ENCODE assay signal across 9 mouse cellular contexts in genomic region chr5:142416070-142416775, GRCm38 (mm10). TPM values are rescaled to one million over a fixed set of nuclear protein-coding genes. Genes with fewer than 3 reads are reported as not detected.
DNase-seq lines count a peak whose midpoint lies in the region; ATAC-seq and TF ChIP-seq lines count a peak whose summit lies in the region.
"Had no signal": no experiment of that assay in that cellular context is flagged by ENCODE, and none has a peak within 500 bp of the region (broad histone marks: within the 10 kb centered on the region; RNA-seq: fewer than 3 reads in every experiment).

No protein-coding gene starts in this region.

- H3K4me2 ChIP-seq in hindbrain, embryonic 12.5 days (replicated peaks): no peak overlapping the region
- H3K4me2 ChIP-seq: hindbrain, embryonic 15.5 days had no signal

- no peaks in the 10 kb centered on the region for H3K27me3 ChIP-seq in testis, adult 2 months (ENCODE audit: control insufficient read depth, insufficient read depth, low read length)
- H3K27me3 ChIP-seq in hindbrain, embryonic 12.5 days: no peaks in the 10 kb centered on the region
- H3K27me3 ChIP-seq: hindbrain, embryonic 15.5 days had no signal

- no peak overlapping the region for H3K4me3 ChIP-seq in testis, adult 2 months (ENCODE audit: control insufficient read depth, low read depth, low read length)
- no peak overlapping the region for H3K4me3 ChIP-seq in hindbrain, embryonic 12.5 days
- H3K4me3 ChIP-seq: hindbrain, embryonic 15.5 days had no signal

- ATAC-seq in hindbrain, embryonic 12.5 days (ENCODE audit: low FRiP score): no peak

- H3K4me1 ChIP-seq in testis, adult 2 months (ENCODE audit: control insufficient read depth, insufficient read depth, low read length): peaks cover 5% of the 10 kb centered on the region
- peaks cover 40% of the 10 kb centered on the region for H3K4me1 ChIP-seq in hindbrain, embryonic 12.5 days

- no peak overlapping the region for H3K9ac ChIP-seq in hindbrain, embryonic 12.5 days
- H3K9ac ChIP-seq: hindbrain, embryonic 15.5 days had no signal

- peak; percentile 41 to 53 for DNase-seq in gastrocnemius, adult 8-10 months (ENCODE audit: low spot score in 2 of 2)
- DNase-seq in gastrocnemius, postnatal 4 days (ENCODE audit: low spot score in 2 of 2): no peak
- DNase-seq in testis, postnatal 10 days (ENCODE audit: low spot score): no peak
- DNase-seq in lung, postnatal 36 days: peak; percentile 56
- peak; percentile 66 for DNase-seq in thymus, postnatal 25 days
- DNase-seq in adrenal gland, postnatal 36 days: no peak

- no peak for TF ChIP-seq POLR2A in testis, adult 2 months (IDR thresholded peaks at IDR 0.05; ENCODE audit: control insufficient read depth, low read depth, low read length)

- WGBS in hindbrain, embryonic 12.5 days: 24% methylated on average over 14 of the region's 14 CpGs

- peak overlapping the region; percentile 39; the same call in 1 of the 2 replicates for H3K27ac ChIP-seq in testis, adult 2 months (ENCODE audit: control insufficient read depth, insufficient read depth, low read depth, low read length)
- H3K27ac ChIP-seq in hindbrain, embryonic 12.5 days: no peak overlapping the region
- H3K27ac ChIP-seq: hindbrain, embryonic 15.5 days had no signal

- TF ChIP-seq CTCF in testis, adult 2 months (IDR thresholded peaks at IDR 0.05; ENCODE audit: control insufficient read depth, insufficient read depth, insufficient replicate concordance, low read depth, low read length): no peak

- no peaks in the 10 kb centered on the region for H3K36me3 ChIP-seq in testis, adult 2 months (ENCODE audit: control insufficient read depth, insufficient read depth, low read length)
- peaks cover 26% of the 10 kb centered on the region for H3K36me3 ChIP-seq in hindbrain, embryonic 12.5 days
- H3K36me3 ChIP-seq: hindbrain, embryonic 15.5 days had no signal

- no peaks in the 10 kb centered on the region for H3K9me3 ChIP-seq in hindbrain, embryonic 12.5 days (replicated peaks)
- H3K9me3 ChIP-seq: hindbrain, embryonic 15.5 days had no signal

RNA-seq across cellular contexts. Expression of gene Foxk1, which starts 14.9 kb away (rescaled TPM):
- total RNA-seq in gastrocnemius, adult 8-10 months (2022): 10 to 100 TPM; 15.6 to 20.9 (median 17.7) TPM
- 10 to 100 TPM; 26.6 to 27.9 TPM for total RNA-seq in gastrocnemius, postnatal 4 days (2021)
- 16.8 and 17.0 TPM in 2 replicates for polyA plus RNA-seq in testis, adult 2 months (2012; rRNA removed)
- 10 to 100 TPM; 21.3 to 22.3 TPM for total RNA-seq in adrenal gland, postnatal 36 days (2021)
- 7.9 and 8.8 TPM in 2 replicates for polyA plus RNA-seq in hindbrain, embryonic 12.5 days (2016; fragmentation: Nextera tagmentation; extraction: Ambion mirVana)

RNA-seq across cellular contexts. Expression of gene Ap5z1, which starts 47.5 kb away (rescaled TPM):
- 1 to 10 TPM; 3.7 to 5.0 (median 4.1) TPM for total RNA-seq in gastrocnemius, adult 8-10 months (2022)
- 1 to 10 TPM; 7.3 to 8.1 TPM for total RNA-seq in gastrocnemius, postnatal 4 days (2021)
- polyA plus RNA-seq in testis, adult 2 months (2012; rRNA removed): 11.7 and 13.4 TPM in 2 replicates
- total RNA-seq in adrenal gland, postnatal 36 days (2021): 10 to 100 TPM; 13.4 to 17.9 TPM
- 14.9 and 15.6 TPM in 2 replicates for polyA plus RNA-seq in hindbrain, embryonic 12.5 days (2016; fragmentation: Nextera tagmentation; extraction: Ambion mirVana)

Comparison
In these comparisons a context has a peak if more than half of its experiments do, and no peak if none do; other contexts are left out.
1. DNase-seq: peak in gastrocnemius, adult 8-10 months (2 of 2), lung, postnatal 36 days (single experiment) and thymus, postnatal 25 days (single experiment); none in gastrocnemius, postnatal 4 days (0 of 2), testis, postnatal 10 days (single experiment) and adrenal gland, postnatal 36 days (0 of 2).